Mouse (Mus musculus): Measurements from ENCODE around the gene Dgkh. TPM values are rescaled to one million over a fixed set of nuclear protein-coding genes. Genes with fewer than 3 reads are reported as not detected.
A peak's percentile ranks its signal among the peaks of the same experiment; 100 is the strongest.

Gene Dgkh
- polyA plus RNA-seq, 1 experiment from 2014 or later: 1.9 TPM

DNA sequence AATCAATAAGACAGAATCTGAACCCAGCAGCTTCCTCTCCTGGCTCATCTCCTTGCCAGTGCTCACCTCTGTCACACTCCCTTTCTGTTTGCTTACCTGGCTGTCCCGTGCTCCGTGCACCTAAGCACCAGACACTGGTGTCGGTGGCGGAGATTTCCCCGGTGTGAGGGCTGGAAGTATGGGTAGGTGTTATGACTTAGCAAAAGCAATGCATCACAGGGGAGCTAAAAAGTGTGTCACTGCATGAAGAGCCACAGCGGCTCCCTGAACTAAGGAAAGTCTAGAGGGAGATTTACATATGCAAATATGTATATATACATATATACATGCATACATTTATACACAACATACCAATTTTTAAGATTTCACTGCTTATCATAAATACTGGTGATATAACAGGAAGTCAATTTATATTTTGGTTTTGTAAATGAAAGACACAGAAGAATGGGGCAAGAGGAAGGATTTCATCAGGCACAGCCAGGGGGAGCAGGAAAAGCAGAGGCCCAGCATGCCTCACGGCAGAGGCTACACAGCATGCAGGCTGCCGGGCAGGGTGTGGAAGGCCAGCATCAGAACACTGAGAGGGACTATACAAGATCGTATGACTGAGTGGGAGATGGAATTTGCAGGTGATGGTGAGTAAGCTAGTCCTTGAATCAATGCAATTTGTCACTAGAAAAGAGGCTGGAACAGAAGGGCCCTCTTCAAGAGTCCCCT, 82.0 kb downstream of the Dgkh start:
- H3K36me3 ChIP-seq (ENCODE audit: insufficient read depth, low read length): no peaks in the 10 kb centered on the region
- H3K27me3 ChIP-seq (ENCODE audit: insufficient read depth, low read length): no peaks in the 10 kb centered on the region
- no peak overlapping the region for H3K27ac ChIP-seq (ENCODE audit: low read length)
- 66% methylated on average over 9 of the region's 9 CpGs for WGBS
- H3K4me1 ChIP-seq (ENCODE audit: insufficient read depth, low read length): 0 out of 2 replicates have a peak, but pooled peaks cover 5% of the 10 kb centered on the region
- no peak overlapping the region for H3K4me3 ChIP-seq (ENCODE audit: low read length)
- no peak for ATAC-seq (ENCODE audit: low FRiP score, low TSS enrichment)
- H3K9me3 ChIP-seq (ENCODE audit: low read length): no peaks in the 10 kb centered on the region
- H3K4me2 ChIP-seq (replicated peaks; ENCODE audit: low read depth, low read length): peak overlapping the region; percentile 26; the same call in 1 of the 2 replicates
- no peak overlapping the region for H3K9ac ChIP-seq (replicated peaks; ENCODE audit: low read length)

DNA sequence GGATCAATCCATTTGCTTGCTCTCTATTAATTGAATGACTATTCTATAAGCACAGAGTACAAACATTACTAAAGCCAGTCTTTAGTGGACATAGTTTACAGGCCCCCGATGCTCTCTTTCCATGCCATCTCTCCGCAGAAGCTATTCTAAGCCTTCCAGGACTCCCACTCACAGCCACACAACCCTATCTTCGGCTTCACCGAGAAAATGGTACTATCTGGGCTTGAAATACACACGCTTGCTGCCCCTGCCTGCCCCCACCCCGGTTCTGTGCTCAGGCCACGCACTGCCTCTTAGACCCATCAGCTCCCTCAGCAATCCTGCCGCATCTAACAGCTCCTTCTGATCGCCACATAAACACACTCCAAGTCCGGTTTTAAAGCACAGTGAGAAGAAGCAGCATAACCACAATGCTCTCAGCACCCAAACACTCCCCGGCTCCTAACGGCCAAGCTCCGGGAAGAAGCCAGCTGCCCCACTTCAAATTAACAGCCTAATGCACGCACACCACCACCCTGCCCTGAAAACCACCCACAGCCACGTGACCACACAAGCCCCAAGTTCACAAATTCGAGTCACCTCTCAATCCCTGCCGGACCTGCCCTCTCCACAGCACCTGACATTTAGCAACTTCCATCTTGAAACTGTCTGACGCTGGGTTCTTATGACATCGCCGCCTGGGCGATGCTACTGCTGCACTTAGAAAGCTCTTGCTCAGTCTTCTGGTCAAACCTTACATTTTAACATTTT, 82.9 kb downstream of the Dgkh start:
- Histone ChIP-seq H3K4me1 (ENCODE audit: insufficient read depth, low read length) (0 out of 2 replicates have a peak, but pooled peaks cover 5% of the 10 kb centered on the region), H3K27me3 (ENCODE audit: insufficient read depth, low read length) (no peaks in the 10 kb centered on the region), H3K27ac (ENCODE audit: low read length) (no peak overlapping the region; the same call in 1 of the 2 replicates), H3K4me3 (ENCODE audit: low read length) (no peak overlapping the region), H3K4me2 (replicated peaks; ENCODE audit: low read depth, low read length) (peak overlapping the region; percentile 26), H3K9ac (replicated peaks; ENCODE audit: low read length) (no peak overlapping the region), H3K9me3 (ENCODE audit: low read length) (no peaks in the 10 kb centered on the region), H3K36me3 (ENCODE audit: insufficient read depth, low read length) (no peaks in the 10 kb centered on the region)
- 49% methylated on average over 21 of the region's 21 CpGs for WGBS
- ATAC-seq (ENCODE audit: low FRiP score, low TSS enrichment): peak; percentile 46; the same call in 1 of the 2 replicates

DNA sequence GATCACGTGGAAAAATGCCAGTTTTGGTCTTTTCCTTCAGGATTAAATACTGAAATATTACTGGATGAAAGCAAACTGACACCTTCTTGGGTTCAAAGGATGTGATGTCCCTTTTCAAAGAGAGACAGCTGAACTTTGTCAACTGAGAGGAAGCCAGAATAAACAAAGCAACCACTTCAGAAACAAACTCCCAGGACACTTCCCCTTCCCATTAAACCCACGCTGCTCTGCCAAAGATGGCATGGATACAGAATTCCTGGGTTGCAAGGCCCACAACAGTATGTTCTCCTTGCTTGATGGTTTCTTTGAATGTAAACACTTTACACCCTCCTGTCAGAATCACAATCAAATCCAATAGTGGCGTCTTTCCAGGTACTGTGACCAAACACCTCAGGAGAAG, 87.0 kb downstream of the Dgkh start:
- ATAC-seq (ENCODE audit: low FRiP score, low TSS enrichment): no peak

DNA sequence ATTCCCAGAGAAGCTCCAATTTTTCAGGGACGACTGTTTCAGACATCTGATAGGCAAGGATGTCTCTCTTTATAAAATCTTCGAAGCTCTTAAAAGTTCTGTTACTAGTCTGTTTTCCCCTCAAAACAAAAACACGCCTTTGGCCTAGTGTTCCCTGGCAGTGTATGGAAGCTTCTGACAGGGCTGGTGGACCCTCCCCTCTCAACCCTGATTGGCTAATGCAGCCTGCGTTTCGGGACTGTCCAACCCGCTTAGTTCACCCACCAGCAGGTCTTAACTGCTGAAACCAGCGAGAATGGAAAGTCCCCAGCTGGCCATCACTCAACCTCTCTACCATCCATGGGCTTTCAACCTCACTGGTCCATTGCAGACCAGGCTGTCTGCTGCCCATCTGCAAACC, 91.3 kb downstream of the Dgkh start:
- WGBS: 83% methylated on average over 7 of the region's 7 CpGs
- H3K9me3 ChIP-seq (ENCODE audit: low read length): no peaks in the 10 kb centered on the region
- ATAC-seq (ENCODE audit: low FRiP score, low TSS enrichment): no peak
- no peak overlapping the region for H3K9ac ChIP-seq (replicated peaks; ENCODE audit: low read length)
- no peaks in the 10 kb centered on the region for H3K4me1 ChIP-seq (ENCODE audit: insufficient read depth, low read length)
- H3K4me2 ChIP-seq (replicated peaks; ENCODE audit: low read depth, low read length): no peak overlapping the region
- H3K4me3 ChIP-seq (ENCODE audit: low read length): no peak overlapping the region
- H3K36me3 ChIP-seq (ENCODE audit: insufficient read depth, low read length): no peaks in the 10 kb centered on the region
- no peak overlapping the region for H3K27ac ChIP-seq (ENCODE audit: low read length)
- no peaks in the 10 kb centered on the region for H3K27me3 ChIP-seq (ENCODE audit: insufficient read depth, low read length)

More for the DNA sequence above, 87.0 kb downstream of the Dgkh start:
- Histone ChIP-seq H3K9ac (replicated peaks; ENCODE audit: low read length) (no peak overlapping the region), H3K4me2 (replicated peaks; ENCODE audit: low read depth, low read length) (no peak overlapping the region), H3K4me1 (ENCODE audit: insufficient read depth, low read length) (0 out of 2 replicates have a peak, but pooled peaks cover 5% of the 10 kb centered on the region), H3K27ac (ENCODE audit: low read length) (no peak overlapping the region), H3K9me3 (ENCODE audit: low read length) (no peaks in the 10 kb centered on the region), H3K27me3 (ENCODE audit: insufficient read depth, low read length) (no peaks in the 10 kb centered on the region), H3K36me3 (ENCODE audit: insufficient read depth, low read length) (no peaks in the 10 kb centered on the region), H3K4me3 (ENCODE audit: low read length) (no peak overlapping the region)
- WGBS: 70% methylated on average over 3 of the region's 3 CpGs

DNA sequence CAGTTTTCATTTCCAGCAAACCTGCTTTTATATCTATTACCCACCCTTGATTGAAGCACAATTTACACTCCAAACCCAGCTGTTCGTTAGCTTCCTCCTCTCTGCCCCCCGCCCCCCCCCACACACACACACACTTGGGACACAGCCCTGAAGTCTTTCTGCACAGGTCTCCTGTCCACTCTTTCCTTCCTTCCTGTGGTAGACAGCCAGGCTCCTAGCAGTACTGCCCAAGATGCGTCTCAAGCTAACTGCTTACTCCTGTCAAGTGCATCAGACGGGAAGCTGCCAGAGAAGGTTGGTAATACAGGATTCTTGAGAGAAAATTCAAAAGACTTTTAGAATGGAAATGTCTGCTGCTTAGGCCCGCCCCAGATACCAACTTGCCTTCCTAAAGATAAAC, 92.9 kb downstream of the Dgkh start:
- H3K4me1 ChIP-seq (ENCODE audit: insufficient read depth, low read length): 0 out of 2 replicates have a peak, but pooled peaks cover 3% of the 10 kb centered on the region
- H3K36me3 ChIP-seq (ENCODE audit: insufficient read depth, low read length): no peaks in the 10 kb centered on the region
- no peak overlapping the region for H3K9ac ChIP-seq (replicated peaks; ENCODE audit: low read length)
- H3K9me3 ChIP-seq (ENCODE audit: low read length): no peaks in the 10 kb centered on the region
- H3K4me2 ChIP-seq (replicated peaks; ENCODE audit: low read depth, low read length): no peak overlapping the region
- H3K27ac ChIP-seq (ENCODE audit: low read length): no peak overlapping the region
- H3K27me3 ChIP-seq (ENCODE audit: insufficient read depth, low read length): no peaks in the 10 kb centered on the region
- no peak for ATAC-seq (ENCODE audit: low FRiP score, low TSS enrichment)
- 71% methylated on average over 5 of the region's 5 CpGs for WGBS
- H3K4me3 ChIP-seq (ENCODE audit: low read length): no peak overlapping the region

DNA sequence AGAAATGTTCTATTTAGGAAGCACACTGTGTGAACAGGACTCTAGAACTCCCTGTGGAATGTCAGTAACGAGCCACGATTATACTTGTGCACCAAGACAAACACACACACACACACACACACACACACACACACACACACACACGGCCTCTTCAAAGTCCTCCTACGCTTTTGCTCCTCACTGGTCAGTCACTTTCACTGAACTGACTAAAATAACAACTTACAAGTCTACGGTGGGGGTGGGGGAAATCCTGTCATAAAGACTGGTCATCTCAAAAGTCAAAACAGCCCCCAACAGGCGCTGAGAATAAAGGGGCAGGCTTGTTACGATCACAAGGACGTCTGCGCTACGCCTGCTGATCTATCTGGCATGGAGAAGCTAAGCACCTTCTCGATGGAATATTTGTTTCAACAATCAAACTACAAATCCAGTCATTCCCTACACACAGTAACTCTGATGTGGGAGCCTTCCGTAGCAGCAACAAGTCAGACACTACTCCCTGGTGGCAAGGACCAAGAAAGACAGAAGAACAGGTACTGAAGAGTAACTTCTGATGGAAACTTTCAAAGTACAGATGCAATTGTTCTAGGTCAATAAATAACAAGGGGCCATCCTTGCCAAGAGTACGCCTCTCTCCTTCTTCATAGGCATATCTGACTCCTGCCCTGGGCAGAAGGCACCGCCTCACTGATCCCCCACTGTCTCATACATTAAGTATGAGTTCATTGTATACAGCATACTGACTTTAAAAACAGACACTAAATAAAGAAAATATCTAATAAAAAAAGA, 96.8 kb downstream of the Dgkh start:
- no peak overlapping the region for H3K27ac ChIP-seq (ENCODE audit: low read length)
- WGBS: 55% methylated on average over 14 of the region's 14 CpGs
- peak; percentile 28; the same call in 1 of the 2 replicates for ATAC-seq (ENCODE audit: low FRiP score, low TSS enrichment)
- 0 out of 2 replicates have a peak, but pooled peaks cover 3% of the 10 kb centered on the region for H3K4me1 ChIP-seq (ENCODE audit: insufficient read depth, low read length)
- H3K36me3 ChIP-seq (ENCODE audit: insufficient read depth, low read length): no peaks in the 10 kb centered on the region
- no peak overlapping the region for H3K4me2 ChIP-seq (replicated peaks; ENCODE audit: low read depth, low read length)
- H3K27me3 ChIP-seq (ENCODE audit: insufficient read depth, low read length): no peaks in the 10 kb centered on the region
- H3K4me3 ChIP-seq (ENCODE audit: low read length): no peak overlapping the region
- H3K9ac ChIP-seq (replicated peaks; ENCODE audit: low read length): no peak overlapping the region
- no peaks in the 10 kb centered on the region for H3K9me3 ChIP-seq (ENCODE audit: low read length)

DNA sequence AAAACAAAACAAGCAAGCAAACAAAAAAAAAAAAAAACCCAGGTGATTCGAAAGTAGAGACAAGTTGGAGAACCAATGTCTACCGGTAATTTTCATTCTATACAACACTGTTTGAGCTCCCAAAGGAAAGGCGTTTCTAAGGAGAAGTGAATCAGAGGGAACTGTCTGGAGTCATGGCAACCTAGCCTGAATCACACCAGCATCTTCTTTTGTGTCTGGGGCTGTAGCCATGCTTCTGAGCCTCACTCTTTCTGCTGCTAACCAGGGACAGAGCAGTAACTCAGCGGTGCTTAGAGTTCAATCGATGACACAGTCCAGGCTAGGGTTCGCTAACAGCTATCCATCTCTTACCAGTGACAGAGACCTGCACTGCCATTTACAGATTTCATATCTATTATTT, 99.8 kb downstream of the Dgkh start:
- 0 out of 2 replicates have a peak, but pooled peaks cover 3% of the 10 kb centered on the region for H3K4me1 ChIP-seq (ENCODE audit: insufficient read depth, low read length)
- H3K27ac ChIP-seq (ENCODE audit: low read length): no peak overlapping the region
- ATAC-seq (ENCODE audit: low FRiP score, low TSS enrichment): no peak
- no peaks in the 10 kb centered on the region for H3K9me3 ChIP-seq (ENCODE audit: low read length)
- no peak overlapping the region for H3K4me3 ChIP-seq (ENCODE audit: low read length)
- H3K27me3 ChIP-seq (ENCODE audit: insufficient read depth, low read length): no peaks in the 10 kb centered on the region
- H3K36me3 ChIP-seq (ENCODE audit: insufficient read depth, low read length): no peaks in the 10 kb centered on the region
- H3K4me2 ChIP-seq (replicated peaks; ENCODE audit: low read depth, low read length): no peak overlapping the region
- no peak overlapping the region for H3K9ac ChIP-seq (replicated peaks; ENCODE audit: low read length)
- 91% methylated on average over 6 of the region's 6 CpGs for WGBS

DNA sequence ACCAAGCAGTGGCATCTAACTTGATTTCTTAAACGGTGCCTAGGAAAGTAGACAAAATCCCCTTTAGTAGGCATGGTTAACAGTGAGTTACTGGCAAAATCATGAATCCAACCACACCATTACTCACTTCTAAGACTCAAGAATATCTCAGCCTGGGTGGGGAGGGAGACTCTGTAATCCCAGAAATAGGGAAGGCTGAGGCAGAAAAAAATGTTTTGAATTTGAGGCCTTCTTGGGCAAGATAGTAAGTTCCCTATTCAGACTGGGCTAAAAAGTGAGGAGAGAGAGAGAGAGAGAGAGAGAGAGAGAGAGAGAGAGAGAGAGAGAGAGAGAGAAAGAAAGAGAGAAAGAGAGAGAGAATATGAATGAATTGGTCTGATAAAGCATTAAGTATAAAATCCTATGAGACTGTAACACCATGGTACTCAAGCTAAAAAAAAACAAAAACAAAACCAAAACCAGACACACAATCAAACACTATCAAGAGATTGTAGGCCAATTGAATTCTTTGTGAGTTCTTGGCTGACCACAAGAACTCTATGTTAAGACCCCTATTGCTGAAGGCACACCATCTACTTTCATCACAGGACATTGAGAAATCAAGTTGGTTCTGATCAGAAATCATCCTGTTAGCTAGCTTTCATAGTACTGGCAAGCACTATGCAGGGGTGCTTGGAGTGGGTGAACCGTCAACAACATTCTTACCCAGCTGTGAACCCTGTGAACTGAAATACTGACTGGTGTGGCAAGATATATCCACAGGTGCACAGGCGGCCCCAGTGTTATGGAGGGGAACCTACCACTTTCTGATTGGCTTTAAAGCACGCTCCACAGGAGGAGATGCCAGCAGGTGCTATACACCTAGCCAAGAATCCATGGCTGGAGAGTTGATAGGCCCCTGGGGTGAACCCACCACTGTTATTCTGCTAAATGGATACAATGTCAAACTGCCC, 101.4 kb downstream of the Dgkh start:
- 0 out of 2 replicates have a peak, but pooled peaks cover 3% of the 10 kb centered on the region for H3K4me1 ChIP-seq (ENCODE audit: insufficient read depth, low read length)
- 89% methylated on average over 4 of the region's 4 CpGs for WGBS
- H3K27ac ChIP-seq (ENCODE audit: low read length): no peak overlapping the region
- H3K9me3 ChIP-seq (ENCODE audit: low read length): no peaks in the 10 kb centered on the region
- H3K4me3 ChIP-seq (ENCODE audit: low read length): no peak overlapping the region
- no peaks in the 10 kb centered on the region for H3K27me3 ChIP-seq (ENCODE audit: insufficient read depth, low read length)
- peaks cover 5% of the 10 kb centered on the region; the same call in 1 of the 2 replicates for H3K36me3 ChIP-seq (ENCODE audit: insufficient read depth, low read length)
- H3K9ac ChIP-seq (replicated peaks; ENCODE audit: low read length): no peak overlapping the region
- H3K4me2 ChIP-seq (replicated peaks; ENCODE audit: low read depth, low read length): no peak overlapping the region
- no peak for ATAC-seq (ENCODE audit: low FRiP score, low TSS enrichment)
